Mouse (Mus musculus): ENCODE measurements around the gene Gm3839.
"Not testable (repeated sequence)": the region's sequence is repeated elsewhere in the genome, so short reads cannot be mapped to it uniquely, and the experiment has no call there.

The Gm3839 gene

GRCm38 (mm10) chr14:11356626-11357025, at the start of gene Gm3839:
Gm3839 (minus strand) TSS chr14:11356726.
- DNase-seq (ENCODE audit: extremely low read depth, insufficient read length, low spot score) = not testable (repeated sequence)

GRCm38 (mm10) chr14:11405661-11406060, 49.1 kb upstream of the Gm3839 start:
- DNase-seq (ENCODE audit: extremely low read depth, insufficient read length, low spot score) = no peak

GRCm38 (mm10) chr14:11377846-11378245, 21.3 kb upstream of the Gm3839 start:
- DNase-seq (ENCODE audit: extremely low read depth, insufficient read length, low spot score) = no peak

GRCm38 (mm10) chr14:11375225-11375624, 18.7 kb upstream of the Gm3839 start:
- DNase-seq (ENCODE audit: extremely low read depth, insufficient read length, low spot score) = no peak

GRCm38 (mm10) chr14:11346086-11346485, 10.4 kb downstream of the Gm3839 start:
- DNase-seq (ENCODE audit: extremely low read depth, insufficient read length, low spot score) = no peak

- DNase-seq (ENCODE audit: extremely low read depth, insufficient read length, low spot score) = no peak
Observed at GRCm38 (mm10) chr14:11329993-11330392, 26.5 kb downstream of the Gm3839 start.

GRCm38 (mm10) chr14:11307079-11307478, 49.4 kb downstream of the Gm3839 start:
- DNase-seq (ENCODE audit: extremely low read depth, insufficient read length, low spot score) = no peak

- DNase-seq (ENCODE audit: extremely low read depth, insufficient read length, low spot score) = not testable (repeated sequence)
Observed at GRCm38 (mm10) chr14:11287956-11288355, 68.6 kb downstream of the Gm3839 start.

- no peak for DNase-seq (ENCODE audit: extremely low read depth, insufficient read length, low spot score)
Observed at GRCm38 (mm10) chr14:11257161-11257705, 99.3 kb downstream of the Gm3839 start.

GRCm38 (mm10) chr14:11248053-11248452, 108.5 kb downstream of the Gm3839 start:
- DNase-seq (ENCODE audit: extremely low read depth, insufficient read length, low spot score) = no peak

GRCm38 (mm10) chr14:11244546-11244945, 112.0 kb downstream of the Gm3839 start:
- no peak for DNase-seq (ENCODE audit: extremely low read depth, insufficient read length, low spot score)

- no peak for DNase-seq (ENCODE audit: extremely low read depth, insufficient read length, low spot score)
Observed at GRCm38 (mm10) chr14:11232086-11232485, 124.4 kb downstream of the Gm3839 start.
